Mouse (Mus musculus): Measurements from ENCODE around the gene Msh4. TPM values are rescaled to one million over a fixed set of nuclear protein-coding genes. Genes with fewer than 3 reads are reported as not detected.
"Not testable (repeated sequence)": the region's sequence is repeated elsewhere in the genome, so short reads cannot be mapped to it uniquely, and the experiment has no call there.

Gene Msh4
- polyA plus RNA-seq, 1 experiment from 2014 or later, result 0.08 TPM

GRCm38 (mm10) chr3:153829788-153830187 lies 76.2 kb downstream of the Msh4 start:
- H3K4me1 ChIP-seq (replicated peaks; ENCODE audit: control insufficient read depth, insufficient read depth, low read length); H3K4me2 ChIP-seq (ENCODE audit: low read depth, low read length); ATAC-seq (ENCODE audit: low read depth); H3K9ac ChIP-seq (ENCODE audit: low read length); H3K27ac ChIP-seq (ENCODE audit: low read length); H3K4me3 ChIP-seq (ENCODE audit: low read length); H3K9me3 ChIP-seq (ENCODE audit: control insufficient read depth, low read length); H3K27me3 ChIP-seq (ENCODE audit: control insufficient read depth, insufficient read depth, low read depth, low read length); H3K36me3 ChIP-seq (ENCODE audit: control insufficient read depth, insufficient read depth, low read length): not testable (repeated sequence)
- WGBS, result 96% methylated on average over 3 of the region's 3 CpGs

GRCm38 (mm10) chr3:153826616-153827015 lies 79.3 kb downstream of the Msh4 start:
- Histone ChIP-seq H3K27me3 (ENCODE audit: control insufficient read depth, insufficient read depth, low read depth, low read length) (no peaks in the 10 kb centered on the region), H3K9me3 (ENCODE audit: control insufficient read depth, low read length) (no peaks in the 10 kb centered on the region), H3K27ac (ENCODE audit: low read length) (no peak overlapping the region), H3K4me1 (replicated peaks; ENCODE audit: control insufficient read depth, insufficient read depth, low read length) (peaks cover 6% of the 10 kb centered on the region; the same call in 1 of the 2 replicates), H3K36me3 (ENCODE audit: control insufficient read depth, insufficient read depth, low read length) (no peaks in the 10 kb centered on the region), H3K4me3 (ENCODE audit: low read length) (no peak overlapping the region), H3K4me2 (ENCODE audit: low read depth, low read length) (no peak overlapping the region), H3K9ac (ENCODE audit: low read length) (no peak overlapping the region)
- ATAC-seq (ENCODE audit: low read depth), result no peak
- WGBS, result 34% methylated on average over 6 of the region's 6 CpGs

GRCm38 (mm10) chr3:153825197-153825596 lies 80.7 kb downstream of the Msh4 start:
- Histone ChIP-seq H3K36me3 (ENCODE audit: control insufficient read depth, insufficient read depth, low read length) (no peaks in the 10 kb centered on the region), H3K4me2 (ENCODE audit: low read depth, low read length) (no peak overlapping the region), H3K9me3 (ENCODE audit: control insufficient read depth, low read length) (no peaks in the 10 kb centered on the region), H3K4me3 (ENCODE audit: low read length) (no peak overlapping the region), H3K27me3 (ENCODE audit: control insufficient read depth, insufficient read depth, low read depth, low read length) (no peaks in the 10 kb centered on the region), H3K9ac (ENCODE audit: low read length) (no peak overlapping the region), H3K27ac (ENCODE audit: low read length) (no peak overlapping the region), H3K4me1 (replicated peaks; ENCODE audit: control insufficient read depth, insufficient read depth, low read length) (peaks cover 6% of the 10 kb centered on the region; the same call in 1 of the 2 replicates)
- 86% methylated on average over 10 of the region's 10 CpGs for WGBS
- ATAC-seq (ENCODE audit: low read depth), result no peak

- Histone ChIP-seq H3K4me2 (ENCODE audit: low read depth, low read length) (no peak overlapping the region), H3K27ac (ENCODE audit: low read length) (no peak overlapping the region), H3K9ac (ENCODE audit: low read length) (no peak overlapping the region), H3K27me3 (ENCODE audit: control insufficient read depth, insufficient read depth, low read depth, low read length) (no peaks in the 10 kb centered on the region), H3K4me3 (ENCODE audit: low read length) (no peak overlapping the region), H3K36me3 (ENCODE audit: control insufficient read depth, insufficient read depth, low read length) (no peaks in the 10 kb centered on the region), H3K9me3 (ENCODE audit: control insufficient read depth, low read length) (no peaks in the 10 kb centered on the region), H3K4me1 (replicated peaks; ENCODE audit: control insufficient read depth, insufficient read depth, low read length) (peaks cover 6% of the 10 kb centered on the region; the same call in 1 of the 2 replicates)
- ATAC-seq (ENCODE audit: low read depth), result 0 out of 2 replicates have a peak, but pooled peaks have one; percentile 47
- WGBS, result 53% methylated on average over 11 of the region's 11 CpGs
Observed at GRCm38 (mm10) chr3:153823671-153824515, 82.0 kb downstream of the Msh4 start.

GRCm38 (mm10) chr3:153819438-153819837 lies 86.5 kb downstream of the Msh4 start:
- H3K4me1 ChIP-seq (replicated peaks; ENCODE audit: control insufficient read depth, insufficient read depth, low read length), result peaks cover 6% of the 10 kb centered on the region; the same call in 1 of the 2 replicates
- WGBS, result 83% methylated on average over 9 of the region's 9 CpGs
- no peak for ATAC-seq (ENCODE audit: low read depth)
- no peaks in the 10 kb centered on the region for H3K9me3 ChIP-seq (ENCODE audit: control insufficient read depth, low read length)
- no peaks in the 10 kb centered on the region for H3K36me3 ChIP-seq (ENCODE audit: control insufficient read depth, insufficient read depth, low read length)
- H3K27me3 ChIP-seq (ENCODE audit: control insufficient read depth, insufficient read depth, low read depth, low read length), result no peaks in the 10 kb centered on the region
- no peak overlapping the region for H3K4me2 ChIP-seq (ENCODE audit: low read depth, low read length)
- no peak overlapping the region for H3K4me3 ChIP-seq (ENCODE audit: low read length)
- no peak overlapping the region for H3K9ac ChIP-seq (ENCODE audit: low read length)
- no peak overlapping the region for H3K27ac ChIP-seq (ENCODE audit: low read length)

GRCm38 (mm10) chr3:153818723-153819122 lies 87.2 kb downstream of the Msh4 start:
- Histone ChIP-seq H3K9ac (ENCODE audit: low read length) (no peak overlapping the region), H3K4me3 (ENCODE audit: low read length) (no peak overlapping the region), H3K4me1 (replicated peaks; ENCODE audit: control insufficient read depth, insufficient read depth, low read length) (no peaks in the 10 kb centered on the region), H3K4me2 (ENCODE audit: low read depth, low read length) (no peak overlapping the region), H3K27ac (ENCODE audit: low read length) (no peak overlapping the region), H3K36me3 (ENCODE audit: control insufficient read depth, insufficient read depth, low read length) (no peaks in the 10 kb centered on the region), H3K9me3 (ENCODE audit: control insufficient read depth, low read length) (no peaks in the 10 kb centered on the region), H3K27me3 (ENCODE audit: control insufficient read depth, insufficient read depth, low read depth, low read length) (no peaks in the 10 kb centered on the region)
- 90% methylated on average over 3 of the region's 3 CpGs for WGBS
- ATAC-seq (ENCODE audit: low read depth), result no peak

GRCm38 (mm10) chr3:153817376-153817890 lies 88.5 kb downstream of the Msh4 start:
- no peak overlapping the region for H3K4me2 ChIP-seq (ENCODE audit: low read depth, low read length)
- H3K36me3 ChIP-seq (ENCODE audit: control insufficient read depth, insufficient read depth, low read length), result no peaks in the 10 kb centered on the region
- H3K4me1 ChIP-seq (replicated peaks; ENCODE audit: control insufficient read depth, insufficient read depth, low read length), result no peaks in the 10 kb centered on the region
- H3K27ac ChIP-seq (ENCODE audit: low read length), result no peak overlapping the region
- no peak for ATAC-seq (ENCODE audit: low read depth)
- H3K27me3 ChIP-seq (ENCODE audit: control insufficient read depth, insufficient read depth, low read depth, low read length), result no peaks in the 10 kb centered on the region
- no peak overlapping the region for H3K4me3 ChIP-seq (ENCODE audit: low read length)
- 75% methylated on average over 9 of the region's 9 CpGs for WGBS
- no peak overlapping the region for H3K9ac ChIP-seq (ENCODE audit: low read length)
- no peaks in the 10 kb centered on the region for H3K9me3 ChIP-seq (ENCODE audit: control insufficient read depth, low read length)

GRCm38 (mm10) chr3:153814026-153814425 lies 91.9 kb downstream of the Msh4 start:
- 83% methylated on average over 8 of the region's 8 CpGs for WGBS
- Histone ChIP-seq H3K27me3 (ENCODE audit: control insufficient read depth, insufficient read depth, low read depth, low read length) (no peaks in the 10 kb centered on the region), H3K4me2 (ENCODE audit: low read depth, low read length) (no peak overlapping the region), H3K27ac (ENCODE audit: low read length) (no peak overlapping the region), H3K4me3 (ENCODE audit: low read length) (no peak overlapping the region), H3K4me1 (replicated peaks; ENCODE audit: control insufficient read depth, insufficient read depth, low read length) (no peaks in the 10 kb centered on the region), H3K9ac (ENCODE audit: low read length) (no peak overlapping the region), H3K9me3 (ENCODE audit: control insufficient read depth, low read length) (no peaks in the 10 kb centered on the region), H3K36me3 (ENCODE audit: control insufficient read depth, insufficient read depth, low read length) (no peaks in the 10 kb centered on the region)
- ATAC-seq (ENCODE audit: low read depth), result no peak

GRCm38 (mm10) chr3:153808406-153808805 lies 97.5 kb downstream of the Msh4 start:
- Histone ChIP-seq H3K27ac (ENCODE audit: low read length) (no peak overlapping the region), H3K36me3 (ENCODE audit: control insufficient read depth, insufficient read depth, low read length) (no peaks in the 10 kb centered on the region), H3K4me3 (ENCODE audit: low read length) (no peak overlapping the region), H3K9me3 (ENCODE audit: control insufficient read depth, low read length) (no peaks in the 10 kb centered on the region), H3K4me1 (replicated peaks; ENCODE audit: control insufficient read depth, insufficient read depth, low read length) (peaks cover 4% of the 10 kb centered on the region; the same call in 1 of the 2 replicates), H3K9ac (ENCODE audit: low read length) (no peak overlapping the region), H3K27me3 (ENCODE audit: control insufficient read depth, insufficient read depth, low read depth, low read length) (no peaks in the 10 kb centered on the region), H3K4me2 (ENCODE audit: low read depth, low read length) (no peak overlapping the region)
- no peak for ATAC-seq (ENCODE audit: low read depth)
- 74% methylated on average over 13 of the region's 13 CpGs for WGBS
